Mouse (Mus musculus) lung, postnatal 25 days (tissue): Measurements from ENCODE around the gene Ccdc3.

Experiments
- DNase-seq: peaks from one replicate; pipeline ENCODE4 v3.0.0; 2022; ENCODE audit warnings: low spot score

The Ccdc3 gene

GRCm38 (mm10) chr2:5137500-5138286 lies at the start of gene Ccdc3:
Gene Ccdc3 (plus strand): TSS chr2:5137776.
- peak; percentile 8 for DNase-seq

DNA sequence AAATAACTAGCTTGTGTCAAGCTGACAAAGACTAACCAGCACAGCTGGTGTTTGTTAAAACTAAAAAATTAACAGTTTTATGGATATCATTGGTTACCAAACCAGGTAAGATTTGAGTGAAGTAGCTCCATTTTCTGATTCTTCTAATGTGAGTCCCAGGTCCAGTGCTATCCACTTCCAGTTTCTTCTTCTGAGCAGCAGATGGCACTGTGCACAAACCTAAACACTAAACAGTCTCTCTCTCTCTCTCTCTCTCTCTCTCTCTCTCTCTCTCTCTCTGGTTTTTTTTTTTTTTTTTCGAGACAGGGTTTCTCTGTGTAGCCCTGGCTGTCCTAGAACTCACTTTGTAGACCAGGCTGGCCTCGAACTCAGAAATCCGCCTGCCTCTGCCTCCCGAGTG lies 47.2 kb upstream of the Ccdc3 start:
- peak; percentile 9 for DNase-seq

GRCm38 (mm10) chr2:5094876-5095275 lies 42.7 kb upstream of the Ccdc3 start:
- no peak for DNase-seq

GRCm38 (mm10) chr2:5095316-5095715 lies 42.3 kb upstream of the Ccdc3 start:
- no peak for DNase-seq

- DNase-seq: no peak
Measured at GRCm38 (mm10) chr2:5097786-5098445, 39.7 kb upstream of the Ccdc3 start.

DNA sequence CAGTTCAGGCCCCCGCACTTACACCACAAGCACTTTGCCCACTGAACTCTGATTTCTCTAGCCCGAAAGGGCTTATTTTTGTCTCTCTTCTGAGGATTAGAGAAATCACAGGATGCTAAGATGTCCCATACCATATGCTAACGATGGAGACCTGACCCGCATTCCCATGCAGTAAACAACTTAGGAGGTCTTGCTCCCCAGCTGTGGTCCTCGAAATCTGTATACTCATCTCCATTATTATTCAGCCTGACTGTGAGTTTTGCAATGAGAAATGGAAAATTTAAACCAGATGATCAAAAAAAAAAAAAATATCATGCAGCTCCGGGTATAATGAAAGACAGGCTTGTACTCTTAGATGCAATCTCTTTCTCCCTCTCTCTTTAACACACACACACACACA lies 38.4 kb upstream of the Ccdc3 start:
- no peak for DNase-seq

- no peak for DNase-seq
Measured at GRCm38 (mm10) chr2:5101743-5102245, 35.8 kb upstream of the Ccdc3 start.

GRCm38 (mm10) chr2:5102891-5103290 lies 34.7 kb upstream of the Ccdc3 start:
- DNase-seq: no peak

DNA sequence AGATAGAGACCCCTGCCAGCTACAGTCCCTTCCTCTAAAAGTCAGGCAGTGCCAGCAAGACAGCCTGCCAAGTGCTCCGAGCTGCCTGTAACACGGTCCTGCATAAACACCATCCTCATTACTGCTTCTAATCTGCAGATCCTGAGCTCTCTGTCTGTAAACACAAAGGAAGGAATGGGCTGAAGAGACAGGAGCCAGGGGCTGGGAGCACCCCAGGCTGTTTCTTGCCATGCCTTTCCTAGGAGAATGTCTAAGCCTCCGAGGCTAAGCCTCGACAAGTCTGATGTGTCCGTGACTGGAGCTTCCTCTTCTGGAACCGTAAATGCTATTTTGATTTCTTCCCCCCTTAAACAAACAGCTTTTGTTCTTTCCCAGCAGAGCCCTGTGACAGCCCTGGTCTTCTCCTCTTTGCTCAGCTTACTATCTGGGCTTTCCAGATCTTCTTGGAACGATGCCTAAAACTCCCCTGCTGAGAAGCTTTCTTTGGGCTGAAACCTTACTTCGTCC lies 24.7 kb upstream of the Ccdc3 start:
- no peak for DNase-seq

DNA sequence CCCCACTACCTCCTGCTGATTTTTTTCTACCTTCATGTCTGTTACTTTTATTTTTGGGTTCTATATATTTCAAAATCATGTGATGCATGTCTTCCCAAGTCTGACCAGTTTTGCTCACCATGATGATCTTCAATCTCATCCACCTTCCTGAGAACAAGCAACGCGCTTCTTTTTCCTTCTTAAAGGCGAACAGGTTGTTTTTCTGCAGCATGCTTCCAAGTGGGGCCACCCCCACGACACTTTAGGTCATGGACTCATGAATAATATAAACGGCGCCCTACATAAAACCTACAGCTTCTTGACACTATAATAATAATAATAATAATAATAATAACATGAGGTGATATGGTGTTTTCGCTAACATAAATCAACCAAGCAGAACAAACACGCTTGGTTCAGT lies 23.2 kb upstream of the Ccdc3 start:
- no peak for DNase-seq

GRCm38 (mm10) chr2:5116856-5117532 lies 20.6 kb upstream of the Ccdc3 start:
- DNase-seq: no peak

- DNase-seq: no peak
Measured at GRCm38 (mm10) chr2:5125506-5125905, 12.1 kb upstream of the Ccdc3 start.

GRCm38 (mm10) chr2:5127369-5127768 lies 10.2 kb upstream of the Ccdc3 start:
- no peak for DNase-seq

- DNase-seq: no peak
Measured at GRCm38 (mm10) chr2:5129099-5129498, 8.5 kb upstream of the Ccdc3 start.

DNA sequence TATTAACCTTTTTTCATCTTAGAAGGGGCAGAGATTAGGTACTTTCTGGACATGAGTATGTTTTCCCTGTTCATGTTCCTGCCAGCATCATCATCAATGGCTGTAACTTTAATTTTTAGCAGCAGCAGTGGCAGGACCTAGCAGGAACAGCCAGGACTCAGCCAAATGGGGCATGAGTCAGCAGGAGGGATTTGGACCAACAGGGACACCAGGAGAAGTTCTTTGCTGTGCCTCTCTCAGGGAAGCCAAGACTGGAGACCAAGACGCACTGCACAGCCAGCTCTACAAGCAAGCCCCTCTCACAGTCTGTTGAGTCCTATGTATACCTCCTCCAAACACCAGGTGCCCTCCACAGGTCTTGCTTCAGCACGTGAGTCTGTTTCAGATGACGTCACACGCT lies 5.5 kb upstream of the Ccdc3 start:
- no peak for DNase-seq

- DNase-seq: no peak
Measured at GRCm38 (mm10) chr2:5134959-5135743, 2.4 kb upstream of the Ccdc3 start.

- no peak for DNase-seq
Measured at GRCm38 (mm10) chr2:5139961-5140360, 2.4 kb downstream of the Ccdc3 start.

DNA sequence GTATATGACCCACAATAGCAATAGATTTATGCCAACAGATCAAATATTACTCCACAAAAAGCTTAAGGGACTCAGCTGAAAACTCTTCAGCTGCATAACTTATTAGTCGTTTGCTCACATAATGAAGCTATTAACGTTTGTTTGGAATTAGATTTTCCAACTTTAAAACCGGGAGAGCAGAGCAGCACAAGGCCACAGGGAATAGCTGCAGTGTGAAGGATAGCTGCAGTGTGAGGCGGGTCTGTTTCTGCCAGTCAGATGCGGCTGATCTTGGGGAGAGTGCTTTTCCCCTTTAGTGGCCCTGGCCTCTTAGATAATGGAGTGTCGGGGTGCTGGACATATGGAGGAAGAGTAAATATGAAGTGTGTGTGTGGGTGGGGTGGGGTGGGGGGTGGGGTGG lies 6.9 kb downstream of the Ccdc3 start:
- DNase-seq: no peak

- no peak for DNase-seq
Measured at GRCm38 (mm10) chr2:5147907-5148306, 10.3 kb downstream of the Ccdc3 start.

DNA sequence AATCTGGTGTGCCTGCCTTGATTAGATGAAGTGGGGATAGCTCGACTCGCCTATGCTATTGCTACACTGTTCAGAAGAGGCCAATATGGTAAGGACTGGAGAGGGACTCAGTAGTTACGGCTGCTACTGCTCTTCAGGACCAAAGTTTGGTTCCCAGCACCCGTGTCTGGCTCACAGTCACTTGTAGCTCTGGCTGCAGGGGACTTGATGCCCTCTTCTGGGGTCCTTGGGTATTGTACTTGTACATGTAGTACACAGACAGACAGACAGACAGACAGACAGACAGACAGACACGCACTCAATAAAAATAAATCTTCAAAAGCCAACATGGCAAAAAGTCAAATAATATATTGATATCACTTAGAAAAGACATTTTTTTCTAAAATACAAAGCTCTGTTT lies 17.1 kb downstream of the Ccdc3 start:
- no peak for DNase-seq

- no peak for DNase-seq
Measured at GRCm38 (mm10) chr2:5160236-5160848, 22.8 kb downstream of the Ccdc3 start.
